In genomic region chr7:19458072-19458486, GRCm38 (mm10) we compare ENCODE assay signal across 8 mouse cellular contexts. TPM values are rescaled to one million over a fixed set of nuclear protein-coding genes. Genes with fewer than 3 reads are reported as not detected.
DNase-seq lines count a peak whose midpoint lies in the region; ATAC-seq and TF ChIP-seq lines count a peak whose summit lies in the region.

No protein-coding gene starts in this region.

- ATAC-seq in embryonic facial prominence, embryonic 14.5 days (ENCODE audit: low read depth) = peak; percentile 79
- peak; percentile 44 for ATAC-seq in megakaryocyte-erythroid progenitor cell, adult 5-6 weeks (replicated peaks; ENCODE audit: low FRiP score, low TSS enrichment, poor library complexity, severe bottlenecking)
- no peak for ATAC-seq in monocyte, adult 5-6 weeks (replicated peaks; ENCODE audit: insufficient number of reproducible peaks, low FRiP score, low TSS enrichment, poor library complexity, severe bottlenecking)

- H3K36me3 ChIP-seq in E14TG2a.4 (ENCODE audit: insufficient read depth, low read length) = peaks cover 11% of the 10 kb centered on the region
- peaks cover 10% of the 10 kb centered on the region for H3K36me3 ChIP-seq in embryonic facial prominence, embryonic 14.5 days (ENCODE audit: control insufficient read depth, insufficient read depth, low read length)

- H3K4me3 ChIP-seq in E14TG2a.4 (replicated peaks; ENCODE audit: low read length) = peak overlapping the region; percentile 85
- peak overlapping the region; percentile 98 for H3K4me3 ChIP-seq in embryonic facial prominence, embryonic 14.5 days (ENCODE audit: low read depth, low read length)

- H3K27ac ChIP-seq in embryonic facial prominence, embryonic 14.5 days (replicated peaks; ENCODE audit: low read depth, low read length) = peak overlapping the region; percentile 81

- peaks cover 81% of the 10 kb centered on the region for H3K4me1 ChIP-seq in E14TG2a.4 (replicated peaks; ENCODE audit: low read depth, low read length)
- H3K4me1 ChIP-seq in embryonic facial prominence, embryonic 14.5 days (ENCODE audit: control insufficient read depth, insufficient read depth, low read length) = peaks cover 12% of the 10 kb centered on the region

- DNase-seq in adrenal gland, adult 2 months = peak; percentile 69
- peak; percentile 77 for DNase-seq in embryonic facial prominence, embryonic 14.5 days (ENCODE audit: low spot score)
- DNase-seq in heart, postnatal 10 days = peak; percentile 74 to 79
- DNase-seq in left cerebral cortex, postnatal 4 days = peak; percentile 86
- peak; percentile 52 for DNase-seq in right cerebral cortex, postnatal 25 days

- peak; percentile 20; the same call in 1 of the 2 replicates for TF ChIP-seq CTCF in E14TG2a.4 (conservative IDR thresholded peaks at IDR 0.05; ENCODE audit: low read length)

- H3K27me3 ChIP-seq in E14TG2a.4 (ENCODE audit: insufficient read depth, low read length) = peaks cover 7% of the 10 kb centered on the region; the same call in 1 of the 2 replicates
- H3K27me3 ChIP-seq in embryonic facial prominence, embryonic 14.5 days (replicated peaks; ENCODE audit: control insufficient read depth, insufficient read depth, low read length) = no peaks in the 10 kb centered on the region

- H3K9ac ChIP-seq in embryonic facial prominence, embryonic 14.5 days (ENCODE audit: low read depth, low read length) = peak overlapping the region; percentile 83

- intact Hi-C loops in heart, postnatal 10 days (cut with DNase I) = loop anchor here (2.0 kb wide), 1 partner anchor 17 kb away; no protein-coding TSS in a partner anchor
- intact Hi-C loops in left cerebral cortex, postnatal 4 days (cut with DNase I) = no loop called here

- H3K9me3 ChIP-seq in E14TG2a.4 (ENCODE audit: low read length) = no peaks in the 10 kb centered on the region
- H3K9me3 ChIP-seq in embryonic facial prominence, embryonic 14.5 days (ENCODE audit: control insufficient read depth, low read length) = no peaks in the 10 kb centered on the region

- peak overlapping the region; percentile 85 for H3K4me2 ChIP-seq in embryonic facial prominence, embryonic 14.5 days (ENCODE audit: low read depth, low read length)

- 0% methylated on average over 3 of the region's 31 CpGs for WGBS in embryonic facial prominence, embryonic 14.5 days

RNA-seq across cellular contexts. Expression of gene Mark4, which starts 0.5 kb away (rescaled TPM):
- 10 to 100 TPM; 40.5 to 56.8 TPM for total RNA-seq in adrenal gland, adult 2 months (2021)
- 71.6 and 79.0 TPM in 2 replicates for polyA plus RNA-seq in adrenal gland, adult 2 months (2012; rRNA removed)
- 10.5 and 10.9 TPM in 2 replicates for polyA plus RNA-seq in embryonic facial prominence, embryonic 14.5 days (2014; fragmentation: Nextera tagmentation; extraction: Ambion mirVana)
- total RNA-seq in heart, postnatal 10 days (2021) = 10 to 100 TPM; 26.6 to 26.8 TPM
- 100 to 1,000 TPM; 118 to 119 TPM for total RNA-seq in left cerebral cortex, postnatal 4 days (2021)
- total RNA-seq in megakaryocyte-erythroid progenitor cell, adult 5-6 weeks (2014; fragmentation: Nextera tagmentation) = 7.8 and 11.3 TPM in 2 replicates
- total RNA-seq in megakaryocyte-erythroid progenitor cell, adult 5-6 weeks (2017) = 3.0 and 3.1 TPM in 2 replicates
- total RNA-seq in monocyte, adult 5-6 weeks (2017) = 9.0 to 21.1 TPM (median 9.6 TPM) in 3 replicates

RNA-seq across cellular contexts. Expression of gene Exoc3l2, which starts 5.1 kb away (rescaled TPM):
- 10 to 100 TPM; 31.9 to 58.8 TPM for total RNA-seq in adrenal gland, adult 2 months (2021)
- polyA plus RNA-seq in adrenal gland, adult 2 months (2012; rRNA removed) = 55.3 and 57.9 TPM in 2 replicates
- polyA plus RNA-seq in embryonic facial prominence, embryonic 14.5 days (2014; fragmentation: Nextera tagmentation; extraction: Ambion mirVana) = 1.4 and 1.7 TPM in 2 replicates
- total RNA-seq in heart, postnatal 10 days (2021) = 1 to 10 TPM in 1 of 2 experiments, under 1 TPM in 1; 0.81 to 1.0 TPM
- under 1 TPM; 0.42 to 0.46 TPM for total RNA-seq in left cerebral cortex, postnatal 4 days (2021)
- 1.7 and 2.3 TPM in 2 replicates for total RNA-seq in megakaryocyte-erythroid progenitor cell, adult 5-6 weeks (2014; fragmentation: Nextera tagmentation)
- total RNA-seq in megakaryocyte-erythroid progenitor cell, adult 5-6 weeks (2017) = 1.0 and 1.5 TPM in 2 replicates
- total RNA-seq in monocyte, adult 5-6 weeks (2017) = 0.11 to 1.4 TPM (median 0.49 TPM) in 3 replicates

RNA-seq across cellular contexts. Expression of gene Bloc1s3, which starts 50.1 kb away (rescaled TPM):
- total RNA-seq in adrenal gland, adult 2 months (2021) = 10 to 100 TPM in 1 of 2 experiments, 1 to 10 TPM in 1; 9.8 to 13.2 TPM
- polyA plus RNA-seq in adrenal gland, adult 2 months (2012; rRNA removed) = 31.9 and 37.2 TPM in 2 replicates
- polyA plus RNA-seq in embryonic facial prominence, embryonic 14.5 days (2014; fragmentation: Nextera tagmentation; extraction: Ambion mirVana) = 0.74 and 0.93 TPM in 2 replicates
- total RNA-seq in heart, postnatal 10 days (2021) = 1 to 10 TPM; 2.3 to 3.2 TPM
- total RNA-seq in left cerebral cortex, postnatal 4 days (2021) = 1 to 10 TPM; 8.5 to 8.8 TPM
- 3.4 and 3.6 TPM in 2 replicates for total RNA-seq in megakaryocyte-erythroid progenitor cell, adult 5-6 weeks (2014; fragmentation: Nextera tagmentation)
- 3.6 and 4.7 TPM in 2 replicates for total RNA-seq in megakaryocyte-erythroid progenitor cell, adult 5-6 weeks (2017)
- 3.5 to 4.4 TPM (median 4.0 TPM) in 3 replicates for total RNA-seq in monocyte, adult 5-6 weeks (2017)

RNA-seq across cellular contexts. Expression of gene Trappc6a, which starts 50.1 kb away (rescaled TPM):
- total RNA-seq in adrenal gland, adult 2 months (2021) = 10 to 100 TPM; 70.2 to 81.4 TPM
- 253 and 254 TPM in 2 replicates for polyA plus RNA-seq in adrenal gland, adult 2 months (2012; rRNA removed)
- polyA plus RNA-seq in embryonic facial prominence, embryonic 14.5 days (2014; fragmentation: Nextera tagmentation; extraction: Ambion mirVana) = 61.8 and 67.3 TPM in 2 replicates
- 10 to 100 TPM; 43.1 to 53.1 TPM for total RNA-seq in heart, postnatal 10 days (2021)
- total RNA-seq in left cerebral cortex, postnatal 4 days (2021) = 10 to 100 TPM; 17.9 to 19.0 TPM
- 89.3 and 96.3 TPM in 2 replicates for total RNA-seq in megakaryocyte-erythroid progenitor cell, adult 5-6 weeks (2014; fragmentation: Nextera tagmentation)
- total RNA-seq in megakaryocyte-erythroid progenitor cell, adult 5-6 weeks (2017) = 22.6 and 23.6 TPM in 2 replicates
- 19.9 to 35.2 TPM (median 23.4 TPM) in 3 replicates for total RNA-seq in monocyte, adult 5-6 weeks (2017)

RNA-seq across cellular contexts. Expression of gene Ckm, which starts 53.5 kb away (rescaled TPM):
- not detected for total RNA-seq in adrenal gland, adult 2 months (2021)
- polyA plus RNA-seq in adrenal gland, adult 2 months (2012; rRNA removed) = 0.84 and 1.0 TPM in 2 replicates
- 348 and 732 TPM in 2 replicates for polyA plus RNA-seq in embryonic facial prominence, embryonic 14.5 days (2014; fragmentation: Nextera tagmentation; extraction: Ambion mirVana)
- total RNA-seq in heart, postnatal 10 days (2021) = 1,000 to 10,000 TPM; 3,255 to 3,362 TPM
- total RNA-seq in left cerebral cortex, postnatal 4 days (2021) = not detected
- not detected in 2 replicates for total RNA-seq in megakaryocyte-erythroid progenitor cell, adult 5-6 weeks (2014; fragmentation: Nextera tagmentation)
- total RNA-seq in megakaryocyte-erythroid progenitor cell, adult 5-6 weeks (2017) = 0.80 TPM in 1 of 2 replicates, not detected in the other
- total RNA-seq in monocyte, adult 5-6 weeks (2017) = not detected in 3 replicates

Comparison
In these comparisons a context has a peak if more than half of its experiments do, and no peak if none do; other contexts are left out.
1. RNA of gene Exoc3l2, which starts 5.1 kb away (total RNA-seq): 31.9 to 58.8 TPM in adrenal gland, adult 2 months; 1.0 to 2.3 TPM in megakaryocyte-erythroid progenitor cell, adult 5-6 weeks, 0.11 to 1.4 TPM in monocyte, adult 5-6 weeks, 0.81 to 1.0 TPM in heart, postnatal 10 days and 0.42 to 0.46 TPM in left cerebral cortex, postnatal 4 days; every median in the first group is over 4 times any median in the second.
2. Peak in every context shown above with its lines, with median percentiles within 50 percentile points of each other: DNase-seq.